Mouse (Mus musculus): ENCODE measurements around the gene Ccdc63. TPM values are rescaled to one million over a fixed set of nuclear protein-coding genes. Genes with fewer than 3 reads are reported as not detected.

The Ccdc63 gene
- polyA plus RNA-seq, 1 experiment from 2014 or later: 0.43 TPM

DNA sequence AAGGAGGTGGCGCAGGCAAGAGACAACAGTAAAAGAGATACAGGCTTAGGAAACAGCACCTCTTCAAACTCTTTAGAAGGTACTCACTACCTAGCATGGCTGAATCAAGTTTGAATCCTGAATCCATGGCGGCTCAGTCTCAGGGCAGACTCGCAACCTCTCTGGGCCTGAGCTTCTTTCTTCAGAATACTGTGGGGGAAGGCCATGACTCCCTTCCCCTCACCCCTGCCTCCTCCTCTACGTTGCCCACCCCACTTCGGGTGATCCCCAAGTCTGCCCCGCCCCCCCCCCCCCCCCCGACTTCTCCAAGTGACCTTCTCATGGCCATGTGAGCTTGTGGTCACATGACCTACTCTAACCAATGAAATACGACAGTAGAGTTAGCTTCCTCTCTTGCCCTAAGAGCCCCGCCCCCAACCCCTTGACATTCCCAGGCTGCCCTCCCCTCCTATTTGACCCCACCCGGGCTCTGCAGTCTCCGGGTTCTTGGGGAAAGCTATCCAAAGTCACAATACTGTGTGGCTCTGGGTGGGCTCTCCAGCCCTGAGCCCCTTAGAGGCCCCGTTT, 79.8 kb downstream of the Ccdc63 start:
- 24% methylated on average over 10 of the region's 12 CpGs for WGBS
- DNase-seq (ENCODE audit: low spot score): no peak
- no peak overlapping the region for H3K9ac ChIP-seq (ENCODE audit: low read depth, low read length)
- ATAC-seq (ENCODE audit: low read depth): no peak
- no peak overlapping the region for H3K4me3 ChIP-seq (ENCODE audit: low read depth, low read length)
- no peak overlapping the region for H3K27ac ChIP-seq (replicated peaks; ENCODE audit: low read depth, low read length)
- H3K4me2 ChIP-seq (ENCODE audit: low read depth, low read length): no peak overlapping the region
- no peaks in the 10 kb centered on the region for H3K27me3 ChIP-seq (replicated peaks; ENCODE audit: control insufficient read depth, insufficient read depth, low read length)
- H3K9me3 ChIP-seq (ENCODE audit: control insufficient read depth, low read length): peaks cover 8% of the 10 kb centered on the region; the same call in 1 of the 2 replicates
- no peaks in the 10 kb centered on the region for H3K36me3 ChIP-seq (ENCODE audit: control insufficient read depth, insufficient read depth, low read length)
- no peaks in the 10 kb centered on the region for H3K4me1 ChIP-seq (ENCODE audit: control insufficient read depth, insufficient read depth, low read length)

DNA sequence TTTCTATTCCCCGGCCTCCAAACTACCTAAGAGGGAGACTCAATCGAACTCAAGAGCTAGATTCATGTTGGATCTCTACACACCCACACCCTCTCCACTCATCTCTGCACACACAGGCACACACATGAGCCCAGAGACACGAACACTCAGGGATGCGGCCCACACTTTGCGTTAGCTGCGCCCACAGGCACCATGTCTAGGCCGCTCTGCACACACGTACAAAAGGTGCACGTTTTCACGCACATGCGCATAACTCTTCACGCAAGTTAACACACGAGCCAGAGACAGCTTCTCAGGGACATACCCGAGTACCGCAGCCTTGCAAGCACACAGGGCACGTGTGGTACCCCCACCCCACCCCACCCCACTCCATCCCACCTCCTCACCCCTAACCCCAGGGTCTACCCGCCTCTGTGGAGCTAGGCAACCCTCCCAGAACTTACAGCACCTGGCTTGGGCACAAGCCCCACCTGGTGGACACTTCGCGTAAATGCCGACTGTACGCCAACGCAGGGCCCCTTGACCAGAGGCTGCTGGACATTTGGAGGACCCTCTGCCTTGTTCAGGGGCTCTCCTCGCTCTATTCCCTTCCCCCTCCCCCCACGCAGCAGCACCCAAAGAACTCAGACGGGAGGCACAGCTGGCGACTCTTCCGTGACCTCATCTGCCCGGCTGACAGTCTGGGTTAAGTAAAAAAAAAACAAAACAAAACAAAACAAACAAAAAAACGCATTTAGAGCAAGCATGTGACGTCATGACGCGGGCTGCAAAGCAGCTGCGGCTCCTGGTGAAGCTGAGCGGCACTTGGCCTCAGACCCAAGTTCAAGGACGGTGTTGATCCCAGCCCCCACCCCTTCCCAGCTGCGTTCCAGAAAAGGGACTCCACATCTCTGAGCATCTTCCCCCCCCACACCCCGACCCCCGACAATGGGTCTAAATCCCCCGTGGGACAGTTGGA, 81.3 kb downstream of the Ccdc63 start:
- peak; percentile 19; the same call in 1 of the 2 replicates for ATAC-seq (ENCODE audit: low read depth)

More for the DNA sequence above, 81.3 kb downstream of the Ccdc63 start:
- H3K4me3 ChIP-seq (ENCODE audit: low read depth, low read length): peak overlapping the region; percentile 19; the same call in 1 of the 2 replicates
- DNase-seq (ENCODE audit: low spot score): peak; percentile 68
- H3K9ac ChIP-seq (ENCODE audit: low read depth, low read length): peak overlapping the region; percentile 51
- WGBS: 27% methylated on average over 35 of the region's 39 CpGs
- H3K27ac ChIP-seq (replicated peaks; ENCODE audit: low read depth, low read length): no peak overlapping the region
- no peaks in the 10 kb centered on the region for H3K4me1 ChIP-seq (ENCODE audit: control insufficient read depth, insufficient read depth, low read length)
- H3K4me2 ChIP-seq (ENCODE audit: low read depth, low read length): peak overlapping the region; percentile 57
- H3K36me3 ChIP-seq (ENCODE audit: control insufficient read depth, insufficient read depth, low read length): no peaks in the 10 kb centered on the region
- peaks cover 8% of the 10 kb centered on the region; the same call in 1 of the 2 replicates for H3K9me3 ChIP-seq (ENCODE audit: control insufficient read depth, low read length)
- H3K27me3 ChIP-seq (replicated peaks; ENCODE audit: control insufficient read depth, insufficient read depth, low read length): 0 out of 2 replicates have a peak, but pooled peaks cover under 1% of the 10 kb centered on the region

Other genes with a start within 250 kb of the Ccdc63 start
- 2.8 and 3.0 TPM in 2 replicates for gene Cux2, start 90.7 kb downstream of the Ccdc63 start, polyA plus RNA-seq (2014; fragmentation: Nextera tagmentation; extraction: Ambion mirVana)
- gene Myl2, start 39.9 kb downstream of the Ccdc63 start, polyA plus RNA-seq (2014; fragmentation: Nextera tagmentation; extraction: Ambion mirVana): 37.4 and 56.5 TPM in 2 replicates
- 222 and 231 TPM in 2 replicates for gene Ppp1cc, start 17.5 kb upstream of the Ccdc63 start, polyA plus RNA-seq (2014; fragmentation: Nextera tagmentation; extraction: Ambion mirVana)
- gene Hvcn1, start 66.0 kb upstream of the Ccdc63 start, polyA plus RNA-seq (2014; fragmentation: Nextera tagmentation; extraction: Ambion mirVana): 7.9 and 12.3 TPM in 2 replicates
- gene Tctn1, start 123.6 kb upstream of the Ccdc63 start, polyA plus RNA-seq (2014; fragmentation: Nextera tagmentation; extraction: Ambion mirVana): 5.1 and 7.3 TPM in 2 replicates
- gene Pptc7, start 143.5 kb upstream of the Ccdc63 start, polyA plus RNA-seq (2014; fragmentation: Nextera tagmentation; extraction: Ambion mirVana): 7.9 and 8.1 TPM in 2 replicates
- gene Rad9b, start 213.4 kb upstream of the Ccdc63 start, polyA plus RNA-seq (2014; fragmentation: Nextera tagmentation; extraction: Ambion mirVana): 8.0 and 9.8 TPM in 2 replicates
- 211 and 218 TPM in 2 replicates for gene Vps29, start 213.5 kb upstream of the Ccdc63 start, polyA plus RNA-seq (2014; fragmentation: Nextera tagmentation; extraction: Ambion mirVana)
- 62.1 and 64.7 TPM in 2 replicates for gene Gpn3, start 231.1 kb upstream of the Ccdc63 start, polyA plus RNA-seq (2014; fragmentation: Nextera tagmentation; extraction: Ambion mirVana)
- 73.9 and 77.3 TPM in 2 replicates for gene Fam216a, start 231.5 kb upstream of the Ccdc63 start, polyA plus RNA-seq (2014; fragmentation: Nextera tagmentation; extraction: Ambion mirVana)

Measured in embryonic facial prominence, embryonic 14.5 days (tissue).